Mouse (Mus musculus) retina, adult 2 months (tissue): Measurements from ENCODE around the gene Atp6v1f.

Source experiments
- DNase-seq: peaks from one replicate; pipeline ENCODE4 v3.0.0-alpha.2; 2012; ENCODE audit warnings: low read depth, low spot score

Atp6v1f gene

GRCm38 (mm10) chr6:29461502-29461901 is 6.0 kb upstream of the Atp6v1f start:
- no peak for DNase-seq

- DNase-seq = no peak
These were observed 4.1 kb upstream of the Atp6v1f start for GRCm38 (mm10) chr6:29463388-29463787.

- no peak for DNase-seq
These were observed 1.3 kb downstream of the Atp6v1f start for GRCm38 (mm10) chr6:29468851-29469250.

GRCm38 (mm10) chr6:29471137-29471536 is 3.6 kb downstream of the Atp6v1f start, which contains the start of gene Atp6v1fnb:
Gene Atp6v1fnb, plus strand, starts transcription at chr6:29471437.
- no peak for DNase-seq

GRCm38 (mm10) chr6:29473941-29474691 is 6.6 kb downstream of the Atp6v1f start:
- no peak for DNase-seq

- no peak for DNase-seq
These were observed 7.2 kb downstream of the Atp6v1f start for GRCm38 (mm10) chr6:29474736-29475135.

- no peak for DNase-seq
These were observed 15.2 kb downstream of the Atp6v1f start for GRCm38 (mm10) chr6:29482691-29483090.

- no peak for DNase-seq
These were observed 17.4 kb downstream of the Atp6v1f start for GRCm38 (mm10) chr6:29484716-29485559.

GRCm38 (mm10) chr6:29485951-29486350 is 18.4 kb downstream of the Atp6v1f start:
- DNase-seq = no peak

GRCm38 (mm10) chr6:29494101-29494500 is 26.6 kb downstream of the Atp6v1f start:
- no peak for DNase-seq

GRCm38 (mm10) chr6:29496270-29496669 is 28.8 kb downstream of the Atp6v1f start:
- no peak for DNase-seq

- no peak for DNase-seq
These were observed 30.3 kb downstream of the Atp6v1f start for GRCm38 (mm10) chr6:29497791-29498190.

GRCm38 (mm10) chr6:29500177-29500576 is 32.7 kb downstream of the Atp6v1f start:
- DNase-seq = no peak

- no peak for DNase-seq
These were observed 33.3 kb downstream of the Atp6v1f start for GRCm38 (mm10) chr6:29500810-29501209.

GRCm38 (mm10) chr6:29501599-29501998 is 34.1 kb downstream of the Atp6v1f start:
- no peak for DNase-seq

GRCm38 (mm10) chr6:29505493-29505892 is 38.0 kb downstream of the Atp6v1f start:
- DNase-seq = no peak

GRCm38 (mm10) chr6:29506834-29507233 is 39.3 kb downstream of the Atp6v1f start:
- DNase-seq = no peak

- no peak for DNase-seq
These were observed 40.2 kb downstream of the Atp6v1f start, which contains the start of gene Kcp for GRCm38 (mm10) chr6:29507447-29508309. Gene Kcp, minus strand, starts transcription at chr6:29507952.

GRCm38 (mm10) chr6:29509086-29509485 is 41.6 kb downstream of the Atp6v1f start:
- no peak for DNase-seq

GRCm38 (mm10) chr6:29513284-29513683 is 45.8 kb downstream of the Atp6v1f start:
- no peak for DNase-seq

- no peak for DNase-seq
These were observed 49.6 kb downstream of the Atp6v1f start for GRCm38 (mm10) chr6:29517139-29517538.
